Mouse (Mus musculus): Measurements from ENCODE around the gene Nptn.

GRCm38 (mm10) chr9:58648406-58649264 is 66.6 kb downstream of the Nptn start:
- TF ChIP-seq MAX (IDR thresholded peaks at IDR 0.05; ENCODE audit: low read depth) (no peak), POLR2A (IDR thresholded peaks at IDR 0.05; ENCODE audit: insufficient read length, low read depth) (no peak), USF1 (IDR thresholded peaks at IDR 0.05; ENCODE audit: low read depth) (no peak), E2F4 (IDR thresholded peaks at IDR 0.05; ENCODE audit: insufficient read depth) (no peak), CEBPB (IDR thresholded peaks at IDR 0.05; ENCODE audit: insufficient read depth, poor library complexity, severe bottlenecking) (no peak), MYOD1 (IDR thresholded peaks at IDR 0.05; ENCODE audit: control insufficient read depth in 1 of 3, insufficient read length in 2 of 3, low read depth in 2 of 3) (no peak)

Data from myocyte (in vitro differentiated cells).